ENCODE assay signal across 10 mouse cellular contexts in the genomic region with DNA sequence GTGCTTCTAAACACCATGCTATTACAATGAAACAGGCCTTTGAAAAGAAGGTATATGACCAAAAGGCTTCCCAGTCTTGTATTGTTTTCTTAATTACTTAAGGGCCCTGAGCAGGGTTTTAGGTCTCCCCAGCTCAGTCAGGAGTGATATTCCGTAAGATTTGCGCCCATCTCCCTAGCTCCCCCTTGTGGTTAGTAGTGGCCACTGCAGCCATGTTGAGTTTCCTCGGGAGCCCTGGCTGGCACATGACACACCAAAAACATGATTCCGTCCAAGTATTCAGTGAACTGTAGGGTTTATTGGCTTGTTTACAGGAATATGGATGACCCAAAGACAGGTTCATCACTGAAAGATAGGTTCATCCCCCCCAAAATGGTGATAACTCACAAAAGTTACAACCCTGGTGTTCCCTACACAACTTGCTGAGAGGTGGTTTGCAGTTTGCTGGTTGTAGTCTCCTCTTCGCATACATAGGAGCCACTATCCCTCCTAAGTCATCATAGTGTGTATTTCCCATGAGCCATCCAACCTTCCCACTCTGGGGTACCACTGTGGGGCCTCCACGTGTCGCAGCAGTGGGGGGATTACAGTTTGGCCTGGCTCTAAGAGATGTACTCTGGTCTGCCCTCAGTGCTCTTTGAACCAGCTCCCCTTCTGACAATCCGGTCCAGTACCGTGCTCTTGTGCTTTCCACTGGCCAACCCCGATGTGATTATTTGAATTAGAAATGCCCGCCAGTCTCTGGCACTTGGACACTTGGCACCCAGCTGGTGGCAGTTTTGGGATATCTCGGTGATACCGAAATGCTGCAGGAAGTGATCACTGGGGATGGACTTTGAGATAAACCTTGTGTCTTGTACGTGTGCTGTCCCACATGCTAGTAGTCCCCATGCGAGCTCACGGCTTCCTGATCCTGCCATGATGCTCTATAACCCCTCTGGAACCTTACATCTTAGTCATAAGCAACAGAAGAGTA. TPM values are rescaled to one million over a fixed set of nuclear protein-coding genes. Genes with fewer than 3 reads are reported as not detected.
DNase-seq lines count a peak whose midpoint lies in the region; ATAC-seq and TF ChIP-seq lines count a peak whose summit lies in the region.
"Had no signal": no experiment of that assay in that cellular context is flagged by ENCODE, and none has a peak within 500 bp of the region (broad histone marks: within the 10 kb centered on the region; RNA-seq: fewer than 3 reads in every experiment).

No protein-coding gene starts in this region.

- no peak overlapping the region for H3K4me2 ChIP-seq in forebrain, embryonic 15.5 days (replicated peaks)
- no peak overlapping the region for H3K4me2 ChIP-seq in intestine, embryonic 16.5 days (ENCODE audit: low read depth, low read length)
- H3K4me2 ChIP-seq in liver, embryonic 13.5 days: no peak overlapping the region

- H3K9ac ChIP-seq in forebrain, embryonic 15.5 days (replicated peaks): no peak overlapping the region
- no peak overlapping the region for H3K9ac ChIP-seq in intestine, embryonic 16.5 days (ENCODE audit: low read depth, low read length)
- no peak overlapping the region for H3K9ac ChIP-seq in liver, embryonic 13.5 days

- H3K36me3 ChIP-seq in forebrain, embryonic 10.5 days (replicated peaks): peaks cover 54% of the 10 kb centered on the region
- H3K36me3 ChIP-seq in forebrain, embryonic 15.5 days: peaks cover 40% of the 10 kb centered on the region
- peaks cover 18% of the 10 kb centered on the region for H3K36me3 ChIP-seq in intestine, embryonic 16.5 days (ENCODE audit: control insufficient read depth, insufficient read depth, low read length)
- H3K36me3 ChIP-seq in liver, embryonic 13.5 days: peaks cover 46% of the 10 kb centered on the region

- no peak for TF ChIP-seq POLR2A in bone marrow, adult 2 months (IDR thresholded peaks at IDR 0.05; ENCODE audit: borderline replicate concordance, control insufficient read depth, low read depth, low read length)
- TF ChIP-seq POLR2A in olfactory bulb, adult 2 months (IDR thresholded peaks at IDR 0.05; ENCODE audit: insufficient read depth, low read depth, low read length): no peak

- H3K9me3 ChIP-seq in forebrain, embryonic 10.5 days: no peaks in the 10 kb centered on the region
- H3K9me3 ChIP-seq in forebrain, embryonic 15.5 days: no peaks in the 10 kb centered on the region
- H3K9me3 ChIP-seq in intestine, embryonic 16.5 days (ENCODE audit: control insufficient read depth, low read length): no peaks in the 10 kb centered on the region
- no peaks in the 10 kb centered on the region for H3K9me3 ChIP-seq in liver, embryonic 13.5 days (replicated peaks)

- no peak for ATAC-seq in forebrain, embryonic 15.5 days (replicated peaks)
- peak; percentile 55 for ATAC-seq in intestine, embryonic 16.5 days
- ATAC-seq in liver, embryonic 13.5 days (ENCODE audit: low read depth): peak; percentile 32; the same call in 1 of the 2 replicates

- peaks cover 7% of the 10 kb centered on the region for H3K4me1 ChIP-seq in forebrain, embryonic 10.5 days
- H3K4me1 ChIP-seq in forebrain, embryonic 15.5 days: no peaks in the 10 kb centered on the region
- H3K4me1 ChIP-seq in bone marrow, adult 2 months (ENCODE audit: control insufficient read depth, insufficient read depth, low read length): no peaks in the 10 kb centered on the region; the same call in 1 of the 2 replicates
- no peaks in the 10 kb centered on the region for H3K4me1 ChIP-seq in intestine, embryonic 16.5 days (ENCODE audit: control insufficient read depth, insufficient read depth, low read length)
- H3K4me1 ChIP-seq in liver, embryonic 13.5 days (replicated peaks): peaks cover 9% of the 10 kb centered on the region; the same call in 1 of the 2 replicates
- H3K4me1 ChIP-seq in olfactory bulb, adult 2 months (ENCODE audit: control insufficient read depth, insufficient read depth, low read length): peaks cover 4% of the 10 kb centered on the region; the same call in 1 of the 2 replicates

- no peak overlapping the region for H3K27ac ChIP-seq in forebrain, embryonic 10.5 days
- H3K27ac ChIP-seq in forebrain, embryonic 15.5 days (replicated peaks): no peak overlapping the region
- no peak overlapping the region for H3K27ac ChIP-seq in bone marrow, adult 2 months (ENCODE audit: control insufficient read depth, insufficient read depth, low read depth, low read length, poor library complexity)
- no peak overlapping the region for H3K27ac ChIP-seq in intestine, embryonic 16.5 days (ENCODE audit: low read length)
- no peak overlapping the region; the same call in 1 of the 2 replicates for H3K27ac ChIP-seq in liver, embryonic 13.5 days
- no peak overlapping the region for H3K27ac ChIP-seq in olfactory bulb, adult 2 months (ENCODE audit: insufficient read depth, low read depth, low read length)

- no peak overlapping the region; the same call in 1 of the 2 replicates for H3K4me3 ChIP-seq in forebrain, embryonic 10.5 days
- H3K4me3 ChIP-seq in forebrain, embryonic 15.5 days: no peak overlapping the region
- H3K4me3 ChIP-seq in bone marrow, adult 2 months (replicated peaks; ENCODE audit: control insufficient read depth, low read depth, low read length): no peak overlapping the region
- no peak overlapping the region for H3K4me3 ChIP-seq in intestine, embryonic 16.5 days (ENCODE audit: low read length)
- H3K4me3 ChIP-seq in liver, embryonic 13.5 days (replicated peaks): no peak overlapping the region
- H3K4me3 ChIP-seq in olfactory bulb, adult 2 months (ENCODE audit: insufficient read depth, low read depth, low read length): no peak overlapping the region

- 72% methylated on average over 16 of the region's 16 CpGs for WGBS in forebrain, embryonic 10.5 days
- 67% methylated on average over 16 of the region's 16 CpGs for WGBS in forebrain, embryonic 15.5 days
- 55% methylated on average over 16 of the region's 16 CpGs for WGBS in bone marrow, adult 2 months
- 69% methylated on average over 16 of the region's 16 CpGs for WGBS in intestine, embryonic 16.5 days
- 52% methylated on average over 16 of the region's 16 CpGs for WGBS in liver, embryonic 13.5 days (ENCODE audit: insufficient replicate concordance)
- WGBS in olfactory bulb, adult 2 months: 65% methylated on average over 16 of the region's 16 CpGs

- peak; percentile 92 for TF ChIP-seq CTCF in bone marrow, adult 2 months (IDR thresholded peaks at IDR 0.05; ENCODE audit: control insufficient read depth, insufficient read depth, low read length)
- peak; percentile 51; the same call in 1 of the 2 replicates for TF ChIP-seq CTCF in olfactory bulb, adult 2 months (IDR thresholded peaks at IDR 0.05; ENCODE audit: insufficient read depth, low read depth, low read length)

- no peaks in the 10 kb centered on the region for H3K27me3 ChIP-seq in forebrain, embryonic 10.5 days (ENCODE audit: poor library complexity, severe bottlenecking)
- no peaks in the 10 kb centered on the region for H3K27me3 ChIP-seq in forebrain, embryonic 15.5 days
- no peaks in the 10 kb centered on the region for H3K27me3 ChIP-seq in intestine, embryonic 16.5 days (replicated peaks; ENCODE audit: control insufficient read depth, insufficient read depth, low read length)
- H3K27me3 ChIP-seq in liver, embryonic 13.5 days: no peaks in the 10 kb centered on the region

- DNase-seq in forebrain, embryonic 10.5 days (ENCODE audit: extremely low spot score, low spot score): peak; percentile 55
- peak; percentile 77 for DNase-seq in A20 (ENCODE audit: low read depth, low spot score)
- DNase-seq in forelimb bud, embryonic 11.5 days (ENCODE audit: low read depth, low spot score): peak; percentile 46
- DNase-seq in liver, embryonic 13.5 days: peak; percentile 51

RNA-seq across cellular contexts. Expression of gene Kansl2, which starts 16.4 kb away (rescaled TPM):
- 144 and 145 TPM in 2 replicates for polyA plus RNA-seq in forebrain, embryonic 10.5 days (2016; fragmentation: Nextera tagmentation; extraction: Ambion mirVana)
- 140 and 152 TPM in 2 replicates for polyA plus RNA-seq in forebrain, embryonic 15.5 days (2015; fragmentation: Nextera tagmentation; extraction: Ambion mirVana)
- 39.2 and 52.3 TPM in 2 replicates for polyA plus RNA-seq in bone marrow, adult 2 months (2011; ENCODE audit: insufficient read depth, insufficient read length, low replicate concordance, missing spikeins)
- polyA plus RNA-seq in intestine, embryonic 16.5 days (2015; fragmentation: Nextera tagmentation; extraction: Ambion mirVana): 67.2 and 69.6 TPM in 2 replicates
- polyA plus RNA-seq in liver, embryonic 13.5 days (2015; fragmentation: Nextera tagmentation; extraction: Ambion mirVana): 49.7 and 54.6 TPM in 2 replicates
- not detected in 2 replicates for polyA plus RNA-seq in olfactory bulb, adult 2 months (2012; ENCODE audit: insufficient read depth, insufficient read length, low replicate concordance, missing spikeins)

RNA-seq across cellular contexts. Expression of gene Olfr279, which starts 25.5 kb away (rescaled TPM):
- not detected in 2 replicates for polyA plus RNA-seq in forebrain, embryonic 10.5 days (2016; fragmentation: Nextera tagmentation; extraction: Ambion mirVana)
- not detected in 2 replicates for polyA plus RNA-seq in forebrain, embryonic 15.5 days (2015; fragmentation: Nextera tagmentation; extraction: Ambion mirVana)
- 0.29 TPM in 1 of 2 replicates, not detected in the other for polyA plus RNA-seq in bone marrow, adult 2 months (2011; ENCODE audit: insufficient read depth, insufficient read length, low replicate concordance, missing spikeins)
- polyA plus RNA-seq in intestine, embryonic 16.5 days (2015; fragmentation: Nextera tagmentation; extraction: Ambion mirVana): not detected in 2 replicates
- not detected in 2 replicates for polyA plus RNA-seq in liver, embryonic 13.5 days (2015; fragmentation: Nextera tagmentation; extraction: Ambion mirVana)
- 143 TPM in 1 of 2 replicates, not detected in the other for polyA plus RNA-seq in olfactory bulb, adult 2 months (2012; ENCODE audit: insufficient read depth, insufficient read length, low replicate concordance, missing spikeins)
- polyA plus RNA-seq: heart, embryonic 16.5 days; stomach, embryonic 16.5 days had no signal

RNA-seq across cellular contexts. Expression of gene Lalba, which starts 35.1 kb away (rescaled TPM):
- 0.49 TPM in 1 of 2 replicates, not detected in the other for polyA plus RNA-seq in forebrain, embryonic 10.5 days (2016; fragmentation: Nextera tagmentation; extraction: Ambion mirVana)
- polyA plus RNA-seq in forebrain, embryonic 15.5 days (2015; fragmentation: Nextera tagmentation; extraction: Ambion mirVana): not detected in 2 replicates
- not detected in 2 replicates for polyA plus RNA-seq in bone marrow, adult 2 months (2011; ENCODE audit: insufficient read depth, insufficient read length, low replicate concordance, missing spikeins)
- 0.31 TPM in 1 of 2 replicates, not detected in the other for polyA plus RNA-seq in intestine, embryonic 16.5 days (2015; fragmentation: Nextera tagmentation; extraction: Ambion mirVana)
- not detected in 2 replicates for polyA plus RNA-seq in liver, embryonic 13.5 days (2015; fragmentation: Nextera tagmentation; extraction: Ambion mirVana)
- polyA plus RNA-seq in olfactory bulb, adult 2 months (2012; ENCODE audit: insufficient read depth, insufficient read length, low replicate concordance, missing spikeins): not detected in 2 replicates
- polyA plus RNA-seq: heart, embryonic 16.5 days had no signal

RNA-seq across cellular contexts. Expression of gene OR5BS1P, which starts 48.0 kb away (rescaled TPM):
- not detected in 2 replicates for polyA plus RNA-seq in forebrain, embryonic 10.5 days (2016; fragmentation: Nextera tagmentation; extraction: Ambion mirVana)
- polyA plus RNA-seq in forebrain, embryonic 15.5 days (2015; fragmentation: Nextera tagmentation; extraction: Ambion mirVana): not detected in 2 replicates
- not detected in 2 replicates for polyA plus RNA-seq in bone marrow, adult 2 months (2011; ENCODE audit: insufficient read depth, insufficient read length, low replicate concordance, missing spikeins)
- polyA plus RNA-seq in intestine, embryonic 16.5 days (2015; fragmentation: Nextera tagmentation; extraction: Ambion mirVana): not detected in 2 replicates
- not detected in 2 replicates for polyA plus RNA-seq in liver, embryonic 13.5 days (2015; fragmentation: Nextera tagmentation; extraction: Ambion mirVana)
- polyA plus RNA-seq in olfactory bulb, adult 2 months (2012; ENCODE audit: insufficient read depth, insufficient read length, low replicate concordance, missing spikeins): not detected in 2 replicates
- polyA plus RNA-seq: heart, embryonic 16.5 days; stomach, embryonic 16.5 days had no signal

RNA-seq across cellular contexts. Expression of gene Ccnt1, which starts 53.1 kb away (rescaled TPM):
- 59.8 and 62.0 TPM in 2 replicates for polyA plus RNA-seq in forebrain, embryonic 10.5 days (2016; fragmentation: Nextera tagmentation; extraction: Ambion mirVana)
- polyA plus RNA-seq in forebrain, embryonic 15.5 days (2015; fragmentation: Nextera tagmentation; extraction: Ambion mirVana): 66.5 and 72.0 TPM in 2 replicates
- 18.5 and 31.3 TPM in 2 replicates for polyA plus RNA-seq in bone marrow, adult 2 months (2011; ENCODE audit: insufficient read depth, insufficient read length, low replicate concordance, missing spikeins)
- polyA plus RNA-seq in intestine, embryonic 16.5 days (2015; fragmentation: Nextera tagmentation; extraction: Ambion mirVana): 41.2 and 43.7 TPM in 2 replicates
- polyA plus RNA-seq in liver, embryonic 13.5 days (2015; fragmentation: Nextera tagmentation; extraction: Ambion mirVana): 27.4 and 34.3 TPM in 2 replicates
- polyA plus RNA-seq in olfactory bulb, adult 2 months (2012; ENCODE audit: insufficient read depth, insufficient read length, low replicate concordance, missing spikeins): 109 TPM in 1 of 2 replicates, not detected in the other
